Mouse (Mus musculus) cerebellum, postnatal 36 days (tissue): ENCODE data around the gene Vmn1r180.
"Not testable (repeated sequence)": the region's sequence is repeated elsewhere in the genome, so short reads cannot be mapped to it uniquely, and the experiment has no call there.

Experiments
- DNase-seq, 2 experiments: peaks; one replicate each; pipeline ENCODE4 v3.0.0; 2021 to 2022; ENCODE audit warnings: mixed read lengths in 2 of 2

Gene Vmn1r180

DNA sequence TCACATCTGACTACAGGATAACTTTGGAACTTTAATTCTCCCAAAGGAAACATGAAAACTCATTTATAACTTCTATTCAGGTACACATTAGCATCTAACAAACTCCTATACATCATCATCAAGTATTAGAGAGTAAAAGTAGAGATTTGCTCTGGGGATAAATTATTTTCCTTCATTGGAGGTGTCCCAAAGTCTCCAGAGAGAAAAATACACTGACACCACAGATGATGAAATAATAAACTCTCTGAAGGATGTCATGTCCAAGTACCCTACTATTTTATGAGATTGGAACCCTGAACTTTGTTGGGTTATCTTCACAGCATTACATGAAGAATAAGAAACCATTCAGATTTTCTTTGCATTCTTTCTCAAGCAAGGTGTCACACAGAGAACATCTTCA, at the start of gene Vmn1r180:
Vmn1r180 (plus strand) TSS at position 301 of the 400 bp plus-strand sequence.
- DNase-seq = no peak

DNA sequence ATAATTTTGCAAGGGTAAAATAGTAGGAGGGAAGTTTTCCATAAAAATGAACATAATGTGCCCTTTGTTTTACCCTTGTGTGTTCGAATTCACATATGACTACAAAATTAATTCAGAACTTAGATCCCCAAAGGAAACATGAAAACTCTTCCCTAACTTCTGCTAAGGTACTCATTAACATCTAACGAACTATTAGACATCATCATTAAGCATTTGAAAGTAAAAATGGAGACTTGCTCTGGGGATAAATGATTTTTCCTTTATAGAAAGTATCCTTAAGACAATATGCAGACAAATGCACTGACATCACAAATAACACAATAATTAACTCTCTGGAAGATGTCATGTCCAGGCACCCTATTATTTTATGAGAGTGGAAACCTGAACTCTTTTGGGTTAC, 23.8 kb upstream of the Vmn1r180 start, which contains the start of gene Vmn1r179:
Vmn1r179 (plus strand) TSS at position 301 of the 400 bp plus-strand sequence.
- no peak for DNase-seq

DNA sequence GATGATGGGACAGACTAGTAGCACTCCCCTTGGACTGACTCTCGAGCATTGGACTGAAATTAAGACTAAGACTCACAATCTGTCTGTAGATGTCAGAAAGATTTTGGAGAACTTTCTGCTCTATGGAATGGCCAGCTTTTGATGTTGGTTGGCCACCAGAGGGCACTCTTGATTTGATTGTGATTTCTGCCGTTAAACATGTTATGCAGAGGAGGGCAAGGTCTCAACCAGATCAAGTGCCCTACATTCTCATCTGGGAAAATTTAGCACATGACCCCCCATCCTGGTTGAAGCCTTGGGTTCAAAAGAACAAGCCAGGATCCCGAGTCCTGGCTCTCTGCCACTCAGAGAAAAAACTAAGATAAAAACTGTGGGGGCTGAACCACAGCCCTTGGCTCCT, 17.6 kb downstream of the Vmn1r180 start:
- DNase-seq = peak; percentile 6 to 19

GRCm38 (mm10) chr7:23974315-23974714, 23.9 kb downstream of the Vmn1r180 start, which contains the start of gene Vmn1r181:
Gene Vmn1r181, plus strand, starts transcription at chr7:23974615.
- DNase-seq = not testable (repeated sequence)

DNA sequence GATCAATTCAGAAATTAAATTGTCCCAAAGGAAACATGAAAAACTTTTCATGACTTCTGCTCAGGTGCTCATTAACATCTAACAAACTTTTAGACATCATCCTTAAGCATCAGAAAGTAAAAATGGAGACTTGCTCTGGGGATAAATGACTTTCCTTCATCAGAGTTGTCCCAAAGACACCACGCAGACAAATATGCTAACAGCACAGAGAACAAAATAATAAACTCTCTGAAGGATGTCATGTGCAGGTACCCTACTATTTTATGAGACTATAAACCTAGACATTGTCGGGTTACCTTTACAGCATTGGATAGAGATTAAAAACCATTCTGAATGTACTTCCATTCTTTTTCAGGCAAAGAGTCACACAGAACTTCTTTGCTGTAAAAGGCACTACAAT, 51.0 kb downstream of the Vmn1r180 start, which contains the start of gene V1rd19:
V1rd19 (plus strand) TSS at position 301 of the 400 bp plus-strand sequence.
- no peak for DNase-seq
